Mouse (Mus musculus): ENCODE measurements around the gene Ankrd50.

The Ankrd50 gene

DNA sequence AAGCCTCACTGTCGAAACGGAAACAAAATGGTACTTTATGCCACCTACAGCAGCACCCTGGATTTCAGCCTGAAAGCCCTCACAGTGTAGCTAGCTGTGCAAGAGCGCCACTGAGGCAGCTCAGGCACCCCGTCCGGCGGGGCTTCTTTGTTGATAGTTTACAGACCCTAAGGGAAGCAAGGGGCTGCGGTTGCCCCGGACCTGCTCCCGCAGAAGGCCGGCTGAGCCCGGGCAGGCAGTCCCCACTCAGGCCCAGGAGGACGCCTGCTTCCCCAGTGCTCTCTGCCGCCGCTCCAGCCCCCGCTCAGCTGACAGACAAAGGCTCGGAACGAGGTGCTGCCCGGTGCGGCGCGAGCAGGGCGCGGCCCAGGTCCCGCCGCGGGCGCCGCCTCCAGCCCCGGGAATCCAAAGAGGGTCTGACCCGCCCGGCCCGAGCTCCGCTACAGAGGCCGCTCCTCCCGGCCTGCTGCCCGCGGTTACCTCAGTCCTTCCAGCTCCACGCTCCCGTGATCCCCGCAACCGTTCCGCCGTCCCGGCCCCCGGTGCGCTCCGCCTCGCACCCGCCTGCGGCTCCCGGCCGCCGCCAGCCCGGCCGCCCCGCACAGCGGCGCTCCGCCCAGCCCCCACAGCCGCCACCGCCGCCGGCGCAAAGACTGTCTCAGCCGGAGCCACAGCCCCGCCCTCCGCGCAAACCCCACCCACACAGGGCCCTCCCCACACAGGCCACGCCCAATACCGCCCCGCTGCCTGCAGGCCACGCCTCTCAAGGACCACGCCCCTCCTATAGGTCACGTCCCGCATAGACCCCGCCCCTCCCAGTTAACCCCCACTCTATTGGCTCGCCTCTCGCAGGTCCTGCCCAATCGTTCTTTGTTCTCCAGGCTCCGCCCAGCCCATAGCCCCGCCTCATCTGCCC, at the start of gene Ankrd50:
TSS of gene Ankrd50 (minus strand) at position 654 of the 916 bp plus-strand sequence.
- peak; percentile 97 for DNase-seq (ENCODE audit: low spot score)

DNA sequence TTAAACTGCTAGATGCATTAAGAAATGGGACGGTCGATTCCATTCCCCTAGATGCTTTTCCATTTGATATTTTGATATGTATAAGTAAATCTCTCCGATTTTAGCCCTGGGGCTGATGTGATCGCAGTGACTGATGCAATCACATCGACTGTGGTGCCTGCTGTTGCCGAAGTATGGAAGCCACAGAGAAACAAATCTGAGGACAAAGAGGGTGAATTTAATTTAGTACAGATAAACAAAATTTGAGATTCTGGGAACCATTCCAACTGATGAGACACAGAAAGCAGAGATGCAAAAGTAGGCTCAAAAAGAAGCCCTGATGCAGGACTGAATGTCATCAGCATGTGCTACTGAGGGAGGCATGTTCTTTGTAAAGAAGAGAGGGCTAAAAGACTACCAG, 49.6 kb upstream of the Ankrd50 start:
- DNase-seq (ENCODE audit: low spot score) = no peak

DNA sequence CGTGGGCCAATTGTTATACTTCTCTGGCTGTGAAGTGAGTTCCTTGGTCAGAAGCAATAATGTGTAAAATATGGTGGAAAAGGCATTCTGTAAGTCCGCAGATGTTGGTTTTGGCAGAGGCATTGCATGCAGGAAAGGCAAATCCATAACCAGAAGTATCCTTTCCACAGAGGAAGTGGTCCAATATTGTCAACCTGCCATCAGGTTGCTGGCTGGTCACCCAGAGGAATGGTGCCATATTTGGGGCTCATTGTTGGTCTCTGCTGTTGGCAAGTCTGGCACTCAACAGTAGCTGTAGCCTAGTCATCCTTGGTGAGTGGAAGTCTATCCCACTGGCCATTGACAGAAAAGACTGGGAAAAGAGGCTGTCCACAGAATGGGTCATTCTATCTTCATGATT, 35.8 kb upstream of the Ankrd50 start:
- DNase-seq (ENCODE audit: low spot score) = no peak

DNA sequence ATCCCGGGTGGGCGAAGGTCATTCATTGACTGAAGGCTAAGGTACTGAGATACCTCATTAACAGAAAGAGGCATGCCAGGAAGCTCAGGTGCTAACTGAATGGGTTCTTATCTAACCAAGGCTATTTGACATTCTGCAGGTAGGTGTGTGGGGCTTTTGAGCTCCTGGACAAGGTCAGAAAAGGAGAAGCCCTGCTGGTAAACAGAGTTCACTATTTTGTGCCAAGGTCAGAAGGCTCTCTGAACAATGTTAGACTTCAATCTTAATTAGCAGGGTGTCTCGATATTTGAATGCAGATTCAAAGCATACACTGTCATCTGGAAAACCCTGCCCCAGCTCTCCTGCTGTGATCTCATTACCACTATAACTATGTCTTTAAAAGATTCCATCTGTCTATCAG, 35.3 kb upstream of the Ankrd50 start:
- DNase-seq (ENCODE audit: low spot score) = no peak

DNA sequence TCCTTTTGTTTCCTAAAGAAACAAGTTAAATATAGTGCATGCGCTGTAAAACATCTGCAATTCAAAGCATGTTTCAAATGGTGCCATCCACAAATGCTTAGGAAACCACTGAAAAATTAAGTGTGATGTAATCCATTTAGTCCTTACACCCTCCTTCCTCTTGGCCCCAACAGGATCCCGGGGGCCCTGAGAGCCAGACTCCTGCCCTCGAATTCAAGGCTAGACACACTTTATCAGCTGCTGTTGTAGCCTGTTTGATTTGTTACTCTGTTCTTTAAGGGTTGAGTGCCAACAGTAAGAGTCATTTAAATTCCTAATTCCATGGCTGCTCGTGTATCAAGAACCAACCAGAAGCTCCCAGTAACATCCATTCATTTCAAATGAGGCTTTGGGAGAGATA, 19.0 kb upstream of the Ankrd50 start:
- no peak for DNase-seq (ENCODE audit: low spot score)

DNA sequence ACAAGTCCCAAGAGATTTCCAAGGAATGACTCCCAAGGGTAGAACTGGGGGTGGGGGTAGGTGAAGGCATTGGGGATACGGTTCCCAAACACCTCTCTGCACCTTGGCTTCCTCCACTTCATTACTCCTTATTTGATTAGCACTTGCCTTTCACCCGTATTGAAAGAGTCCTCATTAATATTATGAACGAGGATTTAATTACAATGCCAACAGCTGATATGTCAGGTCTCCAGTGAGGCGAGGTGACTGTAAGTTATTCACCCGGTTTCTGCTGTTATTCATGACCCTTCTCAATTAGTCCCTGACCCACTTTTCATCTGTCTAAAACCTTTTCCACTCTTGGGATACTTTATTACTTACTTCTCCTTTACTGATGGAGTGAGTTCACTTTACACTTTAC, 17.5 kb upstream of the Ankrd50 start:
- DNase-seq (ENCODE audit: low spot score) = no peak

DNA sequence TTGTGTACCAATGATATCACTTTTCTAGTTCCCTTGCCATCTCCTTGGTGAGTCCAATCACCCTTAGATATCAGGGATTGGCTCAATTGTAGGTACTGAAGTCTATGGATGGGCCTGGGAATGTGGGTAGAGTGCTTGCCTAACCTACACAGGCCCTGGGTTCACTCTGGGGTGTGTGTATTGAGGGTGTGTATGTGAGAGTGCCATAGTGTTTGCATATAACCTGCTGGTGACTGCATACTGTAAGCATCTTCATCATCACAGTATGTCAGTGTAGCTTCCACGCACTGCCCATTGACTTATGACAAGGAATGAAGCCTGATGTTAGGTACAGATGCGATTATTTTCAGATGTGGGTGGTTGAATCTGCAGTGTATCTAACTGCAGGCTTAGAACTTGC, 17.1 kb upstream of the Ankrd50 start:
- no peak for DNase-seq (ENCODE audit: low spot score)

DNA sequence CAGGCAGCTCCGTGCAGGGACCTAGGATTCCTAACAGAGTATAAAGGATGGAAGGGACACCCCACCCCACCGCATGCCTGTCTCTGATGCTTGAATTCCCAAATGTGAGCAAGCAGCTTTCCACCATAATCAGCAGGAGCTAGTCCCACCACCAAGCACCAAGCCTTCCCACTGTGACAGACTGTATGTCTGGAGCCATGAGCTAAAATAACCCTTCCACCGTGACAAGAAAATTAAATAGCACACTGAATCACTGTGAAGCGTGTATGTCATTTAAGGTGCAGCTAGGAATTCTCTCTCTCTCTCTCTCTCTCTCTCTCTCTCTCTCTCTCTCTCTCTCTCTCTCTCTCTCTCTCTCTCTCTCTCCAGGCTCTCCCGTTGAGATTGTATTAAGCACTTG, 16.7 kb upstream of the Ankrd50 start:
- no peak for DNase-seq (ENCODE audit: low spot score)

DNA sequence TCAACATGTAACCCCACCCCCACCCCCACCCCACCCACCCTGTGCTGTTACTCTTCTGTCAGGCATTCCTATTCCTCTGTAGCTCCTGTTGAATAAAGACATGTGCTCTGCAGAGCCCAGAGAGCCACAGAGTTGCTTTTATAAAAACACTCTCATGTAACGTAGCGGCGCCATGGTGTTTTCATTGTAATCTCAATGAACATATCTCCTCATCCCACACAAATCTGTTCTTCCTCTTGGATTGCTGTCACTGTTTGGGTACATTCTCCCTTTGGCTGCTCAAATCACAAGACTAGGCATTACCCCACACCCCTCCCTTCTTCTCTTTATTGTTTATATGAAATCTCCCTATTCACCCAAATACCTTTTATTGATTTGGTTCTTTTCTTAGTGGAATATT, 13.9 kb upstream of the Ankrd50 start:
- DNase-seq (ENCODE audit: low spot score) = no peak

DNA sequence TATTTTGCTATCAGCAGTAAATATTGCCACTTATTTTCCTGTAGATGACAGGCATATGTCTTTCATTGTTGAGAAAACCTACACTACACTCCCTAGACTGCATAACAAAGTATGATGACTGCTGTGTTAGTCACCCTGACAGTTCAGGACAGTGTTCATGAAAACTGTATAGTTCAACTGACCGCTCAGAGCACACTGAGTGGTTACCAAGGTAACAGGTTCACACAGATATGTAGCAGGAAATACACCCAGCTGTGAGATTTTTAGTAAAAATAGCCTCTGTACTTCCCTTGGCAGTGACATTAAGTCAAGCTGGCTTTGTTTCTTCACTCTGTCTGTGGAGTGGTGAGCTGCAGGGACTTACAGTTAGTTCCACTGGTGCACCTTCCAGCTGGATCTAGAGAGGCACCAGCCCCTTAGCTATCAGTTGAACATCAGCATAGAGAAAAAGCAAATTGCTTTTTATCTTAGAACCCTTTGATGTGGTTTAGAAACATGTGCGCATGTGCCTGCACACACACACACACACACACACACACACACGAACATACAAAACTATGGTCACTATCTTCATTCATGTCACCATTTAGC, 12.2 kb upstream of the Ankrd50 start:
- no peak for DNase-seq (ENCODE audit: low spot score)

DNA sequence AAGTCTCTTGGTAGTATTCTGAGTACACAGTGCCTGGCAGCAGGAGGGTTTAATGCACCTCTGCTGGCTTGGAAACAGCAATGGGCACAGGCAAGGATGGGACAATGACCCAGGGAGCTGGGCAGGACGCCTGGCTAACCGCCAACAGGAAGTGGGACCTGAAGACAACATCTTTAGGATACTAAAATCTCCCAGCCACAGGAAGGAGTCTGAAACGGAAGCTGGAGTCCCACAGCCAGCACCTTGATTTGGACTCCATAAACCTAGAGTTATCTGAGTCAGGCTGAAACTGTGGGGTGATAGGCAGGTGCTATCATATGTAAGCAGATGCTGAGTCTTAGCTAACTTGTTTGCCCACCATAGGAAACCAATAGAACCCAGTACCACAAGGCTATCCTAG, 7.1 kb upstream of the Ankrd50 start:
- DNase-seq (ENCODE audit: low spot score) = no peak

DNA sequence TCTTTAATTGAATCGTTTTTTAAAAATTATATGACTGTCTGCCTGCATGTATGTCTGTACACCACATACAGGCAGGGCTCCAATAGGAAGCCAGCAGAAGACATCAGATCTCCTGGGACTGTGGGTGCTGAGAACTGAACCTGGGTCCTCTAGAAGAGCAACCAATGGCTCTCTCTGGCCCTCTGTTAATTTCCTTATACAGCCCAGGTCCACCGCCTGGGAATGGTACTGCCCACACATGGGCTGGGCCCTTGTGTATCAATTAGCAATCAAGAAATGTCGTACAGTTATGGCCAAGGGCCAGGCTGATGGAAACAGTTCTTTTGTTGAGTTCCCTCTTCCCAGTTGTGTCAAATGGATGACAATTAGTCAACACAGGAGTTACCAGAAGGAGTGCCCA, 6.6 kb upstream of the Ankrd50 start:
- DNase-seq (ENCODE audit: low spot score) = no peak

DNA sequence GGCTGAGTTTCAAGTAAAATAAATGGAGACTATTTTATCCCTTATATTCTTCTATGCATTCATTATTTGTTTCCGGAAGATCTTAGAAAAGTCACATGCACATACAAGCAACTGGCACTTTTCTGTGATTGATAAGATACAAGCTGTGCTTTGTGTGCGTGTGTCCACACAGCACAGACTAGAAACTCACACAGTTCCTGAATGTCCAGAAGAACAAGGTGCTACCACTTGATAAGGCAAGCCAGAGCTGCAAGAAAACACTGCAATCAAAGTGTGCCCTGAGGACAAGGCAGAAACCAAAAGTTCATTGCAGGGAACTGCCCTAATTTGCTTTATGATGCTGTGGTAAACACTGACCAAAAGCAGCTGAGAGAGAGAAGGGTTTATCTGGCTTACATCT, 6.1 kb upstream of the Ankrd50 start:
- no peak for DNase-seq (ENCODE audit: low spot score)

DNA sequence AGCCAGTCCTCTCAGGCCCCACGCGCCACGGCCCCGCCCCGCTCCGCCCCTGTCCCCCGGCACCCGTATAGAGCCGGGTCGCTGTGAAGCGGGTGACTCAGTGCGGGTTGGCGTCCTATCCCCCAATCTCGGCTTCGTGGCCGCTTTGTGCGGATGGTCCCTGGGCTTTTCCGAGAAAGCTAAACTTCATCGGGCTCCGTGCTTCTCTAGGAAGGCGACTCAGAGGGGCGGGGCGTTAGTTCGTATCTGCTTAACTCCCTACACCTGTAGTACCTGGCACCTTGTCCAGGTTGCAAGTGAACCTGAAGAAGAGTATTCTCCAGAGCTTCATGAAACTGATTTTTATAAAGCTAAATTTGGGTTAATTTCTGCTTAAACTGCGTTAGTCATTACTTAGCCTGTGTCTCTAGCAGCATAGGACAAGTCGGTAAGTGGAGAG, 482 bp upstream of the Ankrd50 start:
- no peak for DNase-seq (ENCODE audit: low spot score)

DNA sequence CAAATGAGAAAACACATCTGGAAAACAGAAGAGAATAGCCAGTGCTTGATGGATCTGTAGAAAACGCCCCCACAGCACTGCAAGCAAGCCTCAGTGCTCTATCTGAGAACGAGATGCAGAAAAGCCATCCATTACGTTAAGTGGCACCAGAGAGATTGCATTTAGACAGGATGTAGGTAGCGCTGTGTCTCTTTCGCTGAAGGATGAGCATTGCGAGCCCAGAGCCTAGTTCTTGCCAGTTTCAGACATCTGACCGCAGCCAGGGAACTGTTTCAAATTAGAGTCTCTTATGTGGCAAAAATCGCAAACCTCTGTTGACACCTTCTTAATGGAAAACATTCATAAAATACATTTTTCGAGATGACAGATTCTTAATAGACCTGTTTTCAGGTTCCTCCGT, 1.1 kb downstream of the Ankrd50 start:
- no peak for DNase-seq (ENCODE audit: low spot score)

DNA sequence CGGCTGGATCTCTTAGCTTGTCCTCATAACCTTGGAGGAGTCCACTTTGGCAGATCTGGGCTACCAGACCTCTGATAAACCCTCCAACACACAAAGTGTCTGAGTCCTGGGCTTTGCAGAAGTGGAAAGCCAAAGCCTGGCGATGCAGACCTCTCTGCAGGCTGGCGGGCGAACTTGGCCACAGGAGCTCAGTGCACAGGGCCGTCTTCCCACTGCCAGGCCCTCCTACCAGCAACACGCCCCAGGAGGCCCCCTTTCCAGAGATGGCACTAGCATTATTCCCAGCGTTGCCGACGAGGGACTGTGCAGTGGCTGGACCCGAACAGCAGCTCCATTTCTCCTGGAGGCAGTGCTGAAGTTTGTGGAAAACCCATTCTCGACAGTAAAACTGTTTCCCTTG, 1.9 kb downstream of the Ankrd50 start:
- DNase-seq (ENCODE audit: low spot score) = no peak

DNA sequence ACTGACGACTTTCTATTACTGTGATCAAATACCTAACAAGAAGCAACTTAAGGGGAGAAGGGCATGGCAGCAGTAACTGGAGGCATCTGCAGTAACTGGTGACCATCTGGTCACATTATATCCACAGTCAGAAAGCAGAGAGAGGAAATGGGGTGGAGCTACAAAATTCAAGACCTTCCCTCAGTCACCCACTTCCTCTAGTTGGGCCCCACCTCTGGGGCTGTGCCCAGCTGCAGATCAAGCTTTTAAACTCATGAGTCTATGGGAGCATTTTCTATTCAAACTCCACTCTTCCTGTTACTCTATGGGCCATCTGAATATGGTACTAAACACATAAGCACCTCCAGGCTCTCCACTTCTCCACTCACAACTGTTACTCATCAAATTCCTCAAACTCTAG, 3.5 kb downstream of the Ankrd50 start:
- DNase-seq (ENCODE audit: low spot score) = no peak

DNA sequence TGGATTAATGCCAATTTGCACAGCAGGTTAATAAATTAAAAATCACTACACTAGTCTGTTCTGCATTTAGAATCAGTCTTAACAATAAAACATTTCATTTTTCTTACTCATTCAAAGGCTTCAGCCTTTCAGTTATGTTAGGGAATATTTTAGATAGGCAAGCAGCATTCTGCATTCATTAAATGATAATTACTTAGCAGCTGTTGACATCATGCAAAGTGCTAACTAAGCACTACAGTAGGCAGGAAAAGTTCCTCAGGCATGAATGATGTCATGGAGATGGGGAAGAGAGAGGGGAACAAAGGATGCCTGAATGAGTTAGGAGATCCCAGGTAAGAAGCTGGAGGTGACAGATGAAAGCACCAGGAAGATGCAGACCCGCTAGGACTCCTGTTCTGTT, 6.7 kb downstream of the Ankrd50 start:
- DNase-seq (ENCODE audit: low spot score) = no peak

DNA sequence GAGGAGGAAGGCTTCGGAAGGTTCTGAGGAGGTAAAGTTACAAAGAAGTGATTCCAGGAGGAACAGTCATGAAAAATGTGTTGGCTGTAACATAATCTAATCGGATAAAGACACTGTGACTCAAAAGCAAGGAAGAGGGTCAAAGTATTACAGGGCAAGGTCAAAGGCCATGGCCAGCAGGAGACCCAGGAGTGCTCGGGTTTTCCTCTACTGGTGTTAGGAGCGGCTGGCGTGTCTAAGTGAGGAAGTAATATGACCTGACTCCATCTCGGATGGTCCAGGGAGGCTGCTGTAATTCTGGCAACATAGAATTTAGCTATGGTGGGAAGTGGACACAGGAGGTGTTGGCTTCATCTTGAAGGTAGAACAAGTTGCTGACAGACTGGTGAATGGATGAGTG, 9.1 kb downstream of the Ankrd50 start:
- no peak for DNase-seq (ENCODE audit: low spot score)

DNA sequence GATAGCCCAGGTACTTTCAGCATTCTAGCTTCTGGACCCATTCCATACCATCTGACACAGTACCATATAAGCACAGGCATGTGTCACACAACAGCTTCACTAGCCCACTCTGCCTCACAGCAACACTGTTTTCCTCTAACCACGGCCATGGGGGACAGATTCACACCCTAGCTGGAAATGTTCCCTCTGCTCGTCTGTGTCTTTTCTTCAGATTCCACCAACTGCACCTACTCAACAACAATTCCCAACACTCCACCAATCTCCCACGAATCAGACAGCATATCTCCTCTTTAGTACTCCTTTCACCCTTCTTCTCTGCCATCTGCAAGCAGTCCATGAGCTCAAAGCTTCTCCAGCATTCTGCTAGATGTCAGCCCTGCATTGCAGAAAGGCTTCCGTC, 11.5 kb downstream of the Ankrd50 start:
- no peak for DNase-seq (ENCODE audit: low spot score)

DNA sequence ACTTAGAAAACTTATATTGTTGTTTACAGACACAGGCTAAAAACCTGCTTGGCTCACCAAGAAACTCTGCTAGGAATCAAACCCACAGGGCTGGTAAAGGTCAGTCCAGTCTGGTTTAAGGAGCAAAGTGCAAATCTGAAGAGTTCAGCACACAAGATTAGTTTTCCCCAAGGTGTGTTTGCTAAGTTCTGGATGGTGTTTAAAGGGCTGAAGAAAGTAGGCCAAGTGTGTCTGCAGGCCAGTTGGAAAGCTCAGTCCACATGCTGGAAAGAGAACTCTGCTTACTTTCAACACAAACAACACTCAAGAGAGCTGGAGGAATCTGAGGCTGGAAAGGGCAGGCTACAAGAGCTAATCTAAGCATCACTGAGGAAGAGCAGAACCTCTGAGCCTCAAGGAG, 13.1 kb downstream of the Ankrd50 start:
- no peak for DNase-seq (ENCODE audit: low spot score)

DNA sequence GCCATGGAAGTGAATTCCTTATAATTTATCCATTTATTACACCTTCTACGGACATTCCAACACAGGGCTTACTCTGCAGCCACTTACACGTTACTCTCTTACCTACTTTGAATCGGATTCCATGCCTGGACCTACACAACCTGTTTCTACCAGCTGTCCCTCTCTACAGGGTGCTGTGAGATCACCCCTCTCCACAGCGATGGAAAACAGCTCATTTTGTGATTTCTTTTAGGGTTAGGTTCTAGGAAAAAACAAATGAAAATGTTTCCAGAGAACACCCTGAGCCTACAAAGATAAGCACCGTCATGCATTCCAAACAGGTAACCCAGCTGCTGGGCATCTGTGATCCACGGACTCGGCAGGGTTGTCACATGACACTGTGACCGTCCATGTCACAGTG, 16.5 kb downstream of the Ankrd50 start:
- DNase-seq (ENCODE audit: low spot score) = no peak

DNA sequence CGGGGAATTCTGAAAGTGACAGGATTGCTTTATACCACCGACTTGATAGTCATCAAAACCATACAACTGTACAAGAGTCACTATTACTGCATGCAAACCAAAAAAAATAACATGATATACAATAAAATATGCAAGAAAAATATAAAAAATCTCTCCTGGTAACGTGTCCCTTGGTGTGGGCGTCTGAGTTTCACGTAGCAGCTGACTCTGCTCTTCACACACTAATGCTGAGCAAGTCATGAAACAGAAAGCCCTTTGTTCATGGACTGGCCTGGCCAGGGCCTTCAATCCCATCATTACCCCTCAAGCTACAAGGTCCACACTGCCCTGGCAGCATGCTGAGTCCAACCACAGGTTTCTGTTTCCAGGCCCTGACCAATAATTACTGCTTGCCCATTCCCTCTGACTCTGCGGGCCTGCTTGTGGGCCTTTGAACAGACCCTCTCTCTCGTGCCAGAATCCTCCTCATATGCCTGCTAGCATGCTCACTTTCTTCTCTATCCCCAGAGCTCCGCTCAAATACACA, 17.7 kb downstream of the Ankrd50 start:
- DNase-seq (ENCODE audit: low spot score) = no peak

DNA sequence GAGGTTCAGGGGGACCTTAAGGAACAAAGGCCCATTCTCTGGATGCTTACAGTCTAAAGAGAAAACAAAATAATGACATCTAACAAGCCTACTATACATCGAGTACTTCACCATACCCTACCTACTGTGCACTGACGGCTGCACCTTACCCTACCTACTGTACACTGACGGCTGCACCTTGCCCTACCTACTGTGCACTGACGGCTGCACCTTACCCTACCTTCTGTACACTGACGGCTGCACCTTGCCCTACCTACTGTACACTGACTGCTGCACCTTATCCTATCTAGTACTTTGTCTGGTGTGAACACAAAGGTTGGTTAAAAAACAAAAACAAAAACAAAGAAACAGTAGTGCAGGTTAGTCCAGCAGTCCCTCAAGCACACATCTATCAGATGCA, 18.5 kb downstream of the Ankrd50 start:
- DNase-seq (ENCODE audit: low spot score) = no peak

Data from urinary bladder, postnatal 10 days (tissue).